Mouse (Mus musculus): ENCODE data around the gene Synpo2. TPM values are rescaled to one million over a fixed set of nuclear protein-coding genes. Genes with fewer than 3 reads are reported as not detected.

The Synpo2 gene
- polyA plus RNA-seq, 1 experiment from 2014 or later, result 1.6 TPM

DNA sequence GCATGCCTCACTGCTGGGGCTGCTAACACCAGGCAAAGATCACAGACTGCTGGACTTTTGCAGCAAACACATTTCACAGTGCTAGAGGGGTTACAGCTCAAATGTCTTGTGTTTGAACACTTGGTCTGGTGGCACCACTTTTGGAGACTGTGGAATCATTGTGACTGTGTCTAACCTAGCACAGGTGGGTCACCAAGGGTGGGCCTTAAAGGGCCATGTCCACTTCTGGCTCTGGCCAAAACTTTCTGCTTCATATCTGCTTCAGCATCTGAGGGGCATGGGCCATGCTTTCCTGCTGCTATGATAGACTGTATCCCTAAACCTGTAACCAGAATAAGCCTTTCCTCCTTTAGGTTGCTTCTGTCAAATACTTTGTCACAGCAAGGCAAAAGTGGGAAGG is 1.5 kb upstream of the Synpo2 start:
- Histone ChIP-seq H3K36me3 (replicated peaks) (no peaks in the 10 kb centered on the region), H3K4me2 (no peak overlapping the region), H3K4me3 (replicated peaks) (no peak overlapping the region), H3K9me3 (no peaks in the 10 kb centered on the region), H3K9ac (no peak overlapping the region), H3K4me1 (peaks cover 17% of the 10 kb centered on the region), H3K27me3 (peaks cover 18% of the 10 kb centered on the region; the same call in 1 of the 2 replicates), H3K27ac (no peak overlapping the region)
- no peak for ATAC-seq (ENCODE audit: low FRiP score)

DNA sequence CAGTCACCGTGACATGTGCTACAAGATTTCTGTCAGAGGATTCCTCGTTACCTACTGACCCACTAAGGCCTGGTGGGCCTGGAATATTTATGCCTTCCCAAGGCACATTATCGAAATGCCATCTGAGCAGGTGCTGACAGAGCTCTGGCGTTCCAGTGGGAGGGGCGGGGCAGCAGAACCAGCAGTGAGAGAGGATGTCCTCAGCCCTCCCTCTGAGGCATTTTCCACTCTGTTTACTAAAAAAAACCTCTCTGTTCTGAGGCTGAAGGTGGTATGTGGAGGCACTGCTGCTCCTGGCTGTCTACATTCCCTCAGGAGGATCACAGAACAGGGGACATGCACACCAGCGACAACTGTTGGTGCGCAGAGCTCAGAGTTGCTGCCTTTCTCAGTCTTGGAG is 1.1 kb upstream of the Synpo2 start:
- Histone ChIP-seq H3K27ac (no peak overlapping the region), H3K36me3 (replicated peaks) (no peaks in the 10 kb centered on the region), H3K4me1 (peaks cover 17% of the 10 kb centered on the region), H3K9me3 (no peaks in the 10 kb centered on the region), H3K9ac (no peak overlapping the region), H3K4me3 (replicated peaks) (no peak overlapping the region), H3K27me3 (peaks cover 18% of the 10 kb centered on the region; the same call in 1 of the 2 replicates), H3K4me2 (no peak overlapping the region)
- 29% methylated on average over 7 of the region's 7 CpGs for WGBS
- ATAC-seq (ENCODE audit: low FRiP score), result 0 out of 2 replicates have a peak, but pooled peaks have one; percentile 35

DNA sequence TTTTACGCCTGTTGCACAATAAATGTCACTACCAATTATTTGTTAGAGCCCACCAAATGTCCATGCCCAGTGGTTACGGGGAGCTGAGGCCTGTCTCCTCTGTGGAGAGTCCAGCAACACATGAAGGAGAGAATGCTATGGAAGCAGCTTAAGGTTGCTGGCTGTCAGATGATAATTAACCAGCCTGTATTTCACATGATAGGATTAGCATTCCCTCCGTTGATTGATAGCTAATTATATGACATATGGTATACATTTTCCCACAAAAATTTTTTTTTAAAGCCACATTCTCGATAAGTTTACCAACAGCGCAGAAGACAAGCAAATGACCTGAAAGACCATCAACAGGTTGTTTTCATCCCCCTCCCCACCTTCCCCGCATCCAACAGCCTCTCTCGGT is 454 bp downstream of the Synpo2 start:
- no peaks in the 10 kb centered on the region for H3K9me3 ChIP-seq
- no peak for ATAC-seq (ENCODE audit: low FRiP score)
- peaks cover 17% of the 10 kb centered on the region for H3K4me1 ChIP-seq
- WGBS, result 15% methylated on average over 7 of the region's 7 CpGs
- H3K36me3 ChIP-seq (replicated peaks), result no peaks in the 10 kb centered on the region
- peak overlapping the region; percentile 46; the same call in 1 of the 2 replicates for H3K9ac ChIP-seq
- peaks cover 18% of the 10 kb centered on the region; the same call in 1 of the 2 replicates for H3K27me3 ChIP-seq
- H3K4me2 ChIP-seq, result peak overlapping the region; percentile 91
- no peak overlapping the region for H3K27ac ChIP-seq
- H3K4me3 ChIP-seq (replicated peaks), result peak overlapping the region; percentile 43

DNA sequence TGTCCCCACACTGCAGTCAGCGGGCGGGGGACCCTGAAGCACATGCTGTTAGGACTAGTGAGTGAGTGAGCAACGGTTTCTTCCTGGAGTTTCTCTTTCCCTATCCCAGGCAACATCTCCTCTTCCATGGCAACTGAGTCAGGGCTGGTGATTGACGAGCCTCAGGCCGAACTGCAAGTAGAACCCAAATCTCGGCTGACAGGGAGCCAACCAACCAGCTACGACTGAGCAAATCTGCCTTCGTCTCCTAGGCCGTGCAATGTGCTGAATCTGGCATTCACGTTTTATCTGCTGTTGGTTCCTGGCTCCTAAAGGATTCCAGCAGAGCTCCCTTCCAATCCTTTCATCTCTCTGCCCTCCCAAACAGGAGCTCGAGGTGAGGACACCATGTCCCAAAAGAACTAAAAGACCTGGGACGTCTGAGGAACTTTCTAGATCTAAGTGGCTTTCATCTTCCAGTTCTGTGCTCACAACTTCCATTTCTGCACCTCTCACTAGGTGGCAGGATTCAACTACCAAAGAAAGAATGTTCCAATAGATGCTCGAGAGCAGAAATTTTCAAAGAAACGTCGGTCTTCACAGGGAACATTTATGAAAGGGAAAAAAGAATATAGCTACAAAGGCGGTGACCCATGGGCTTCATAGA is 1.6 kb downstream of the Synpo2 start:
- Histone ChIP-seq H3K36me3 (replicated peaks) (no peaks in the 10 kb centered on the region), H3K9ac (no peak overlapping the region), H3K4me3 (replicated peaks) (no peak overlapping the region), H3K27me3 (peaks cover 17% of the 10 kb centered on the region; the same call in 1 of the 2 replicates), H3K9me3 (no peaks in the 10 kb centered on the region), H3K4me1 (peaks cover 17% of the 10 kb centered on the region), H3K4me2 (no peak overlapping the region), H3K27ac (no peak overlapping the region)
- ATAC-seq (ENCODE audit: low FRiP score), result no peak
- WGBS, result 54% methylated on average over 16 of the region's 16 CpGs

GRCm38 (mm10) chr3:123231639-123232038 is 4.3 kb downstream of the Synpo2 start:
- H3K9me3 ChIP-seq, result no peaks in the 10 kb centered on the region
- ATAC-seq (ENCODE audit: low FRiP score), result no peak
- no peaks in the 10 kb centered on the region for H3K36me3 ChIP-seq (replicated peaks)
- H3K4me2 ChIP-seq, result no peak overlapping the region
- no peak overlapping the region for H3K4me3 ChIP-seq (replicated peaks)
- H3K4me1 ChIP-seq, result peaks cover 9% of the 10 kb centered on the region
- H3K27ac ChIP-seq, result no peak overlapping the region
- 80% methylated on average over 2 of the region's 2 CpGs for WGBS
- peaks cover 5% of the 10 kb centered on the region; the same call in 1 of the 2 replicates for H3K27me3 ChIP-seq
- H3K9ac ChIP-seq, result no peak overlapping the region

DNA sequence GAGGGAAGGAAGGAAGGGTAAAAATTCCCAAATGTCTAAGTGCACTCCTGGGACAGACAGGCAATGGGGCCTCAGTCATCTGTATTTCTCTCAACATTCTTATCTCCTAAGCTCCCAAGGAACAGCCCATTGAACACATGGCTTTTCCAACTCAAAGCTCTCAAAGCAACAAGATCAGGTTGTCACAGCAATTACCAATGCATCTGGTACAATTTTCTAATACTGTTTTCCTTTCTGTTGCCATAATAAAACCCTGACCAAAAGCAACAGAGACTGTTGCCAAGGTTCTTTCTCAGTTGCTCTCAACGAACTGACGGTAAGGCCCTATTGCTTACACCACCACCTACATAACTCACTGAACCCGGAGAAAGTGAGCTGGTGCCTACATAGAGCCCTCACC is 8.7 kb downstream of the Synpo2 start:
- Histone ChIP-seq H3K27me3 (no peaks in the 10 kb centered on the region), H3K9me3 (no peaks in the 10 kb centered on the region), H3K4me2 (no peak overlapping the region), H3K4me1 (no peaks in the 10 kb centered on the region), H3K4me3 (replicated peaks) (no peak overlapping the region), H3K27ac (no peak overlapping the region), H3K9ac (no peak overlapping the region), H3K36me3 (replicated peaks) (no peaks in the 10 kb centered on the region)
- no peak for ATAC-seq (ENCODE audit: low FRiP score)
- 94% methylated on average over 3 of the region's 3 CpGs for WGBS

DNA sequence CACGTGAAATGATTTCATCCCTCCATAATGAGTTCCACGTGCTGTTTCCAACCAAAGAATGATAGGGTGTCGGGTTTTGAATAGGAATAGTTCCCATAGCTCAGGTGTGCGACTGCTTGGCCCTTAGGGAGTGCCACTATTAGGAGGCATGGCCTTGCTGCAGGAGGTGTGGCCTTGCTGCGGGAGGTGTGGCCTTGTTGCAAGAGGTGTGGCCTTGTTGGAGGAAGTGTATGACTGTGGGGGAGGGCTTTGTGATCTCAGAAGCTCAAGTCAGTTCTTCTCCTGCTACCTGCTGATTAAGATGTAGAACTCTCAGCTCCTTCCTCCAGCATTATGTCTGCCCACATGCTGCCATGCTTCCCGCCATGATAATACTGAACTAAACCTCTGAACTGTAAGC is 17.3 kb downstream of the Synpo2 start:
- Histone ChIP-seq H3K4me3 (replicated peaks) (no peak overlapping the region), H3K9me3 (no peaks in the 10 kb centered on the region), H3K4me2 (no peak overlapping the region), H3K36me3 (replicated peaks) (no peaks in the 10 kb centered on the region), H3K4me1 (no peaks in the 10 kb centered on the region), H3K9ac (no peak overlapping the region), H3K27me3 (no peaks in the 10 kb centered on the region), H3K27ac (no peak overlapping the region)
- no peak for ATAC-seq (ENCODE audit: low FRiP score)
- WGBS, result 58% methylated on average over 6 of the region's 6 CpGs

DNA sequence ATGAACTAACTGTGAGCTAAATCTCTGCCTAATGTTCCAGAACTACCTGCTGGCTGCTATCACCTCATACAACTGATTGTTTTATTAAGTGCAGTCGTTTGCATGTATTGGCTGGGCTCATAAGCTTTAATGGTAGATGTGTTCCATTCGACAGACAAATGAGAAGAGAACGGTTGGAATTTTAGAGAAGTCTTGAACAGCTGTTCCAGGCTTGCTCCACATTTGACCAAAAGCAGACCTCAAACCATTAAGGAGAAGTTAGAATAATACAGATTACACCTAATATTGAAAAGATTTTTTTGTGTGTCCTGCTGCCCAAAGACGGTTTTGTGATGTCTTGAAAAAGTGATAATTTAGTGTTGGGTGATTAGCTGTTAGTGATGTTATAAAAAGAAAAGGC is 27.1 kb downstream of the Synpo2 start:
- 84% methylated on average over 4 of the region's 4 CpGs for WGBS

DNA sequence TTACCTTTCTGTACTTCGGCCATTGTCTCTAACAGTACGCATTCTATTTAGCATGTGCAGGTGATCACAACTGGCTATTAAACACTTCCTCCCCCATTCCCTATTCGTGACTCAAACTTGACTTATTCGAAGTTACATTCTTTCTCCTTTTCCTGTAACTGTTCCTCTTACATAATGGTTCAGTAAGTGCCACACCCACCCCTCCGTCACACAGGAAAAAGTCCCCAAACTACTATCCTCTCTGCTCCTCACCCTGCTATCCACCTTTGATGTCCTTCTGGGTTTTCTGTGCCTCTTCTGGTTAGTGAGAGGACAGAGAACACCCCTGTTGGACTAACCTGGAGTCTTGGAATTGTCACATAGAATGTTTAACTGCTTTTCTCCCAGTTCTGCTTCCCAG is 28.6 kb downstream of the Synpo2 start:
- H3K4me3 ChIP-seq (replicated peaks), result no peak overlapping the region
- ATAC-seq (ENCODE audit: low FRiP score), result no peak
- no peaks in the 10 kb centered on the region for H3K36me3 ChIP-seq (replicated peaks)
- no peak overlapping the region for H3K9ac ChIP-seq
- 88% methylated on average over 5 of the region's 5 CpGs for WGBS
- no peaks in the 10 kb centered on the region for H3K9me3 ChIP-seq
- no peak overlapping the region for H3K4me2 ChIP-seq
- H3K27me3 ChIP-seq, result no peaks in the 10 kb centered on the region
- no peak overlapping the region for H3K27ac ChIP-seq
- H3K4me1 ChIP-seq, result no peaks in the 10 kb centered on the region

More for the DNA sequence above, 27.1 kb downstream of the Synpo2 start:
- no peak for ATAC-seq (ENCODE audit: low FRiP score)
- Histone ChIP-seq H3K27me3 (no peaks in the 10 kb centered on the region), H3K9me3 (no peaks in the 10 kb centered on the region), H3K4me2 (no peak overlapping the region), H3K4me1 (no peaks in the 10 kb centered on the region), H3K27ac (no peak overlapping the region), H3K9ac (no peak overlapping the region), H3K4me3 (replicated peaks) (no peak overlapping the region), H3K36me3 (replicated peaks) (no peaks in the 10 kb centered on the region)

DNA sequence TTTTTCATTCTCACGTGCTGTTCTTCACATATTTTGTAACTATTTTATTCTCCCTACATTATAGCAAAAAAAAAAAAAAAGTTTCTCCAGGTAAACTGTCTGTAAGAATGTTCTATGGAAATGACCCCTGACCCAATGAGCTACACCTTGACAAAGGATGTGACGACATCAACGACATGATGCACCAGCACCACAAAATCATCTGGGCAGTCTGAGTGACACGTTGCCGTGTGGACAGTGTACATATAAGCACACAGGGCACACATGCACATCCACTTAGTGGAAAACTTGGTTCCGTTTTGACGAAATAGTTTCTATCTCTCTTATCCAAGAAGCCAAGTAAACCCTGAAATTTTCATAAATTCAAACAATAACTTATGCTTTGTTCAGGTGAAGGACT is 30.5 kb downstream of the Synpo2 start:
- no peaks in the 10 kb centered on the region for H3K36me3 ChIP-seq (replicated peaks)
- WGBS, result 87% methylated on average over 7 of the region's 7 CpGs
- H3K4me2 ChIP-seq, result no peak overlapping the region
- no peak overlapping the region for H3K4me3 ChIP-seq (replicated peaks)
- H3K9me3 ChIP-seq, result no peaks in the 10 kb centered on the region
- no peaks in the 10 kb centered on the region for H3K27me3 ChIP-seq
- no peaks in the 10 kb centered on the region for H3K4me1 ChIP-seq
- no peak overlapping the region for H3K27ac ChIP-seq
- ATAC-seq (ENCODE audit: low FRiP score), result no peak
- H3K9ac ChIP-seq, result no peak overlapping the region

DNA sequence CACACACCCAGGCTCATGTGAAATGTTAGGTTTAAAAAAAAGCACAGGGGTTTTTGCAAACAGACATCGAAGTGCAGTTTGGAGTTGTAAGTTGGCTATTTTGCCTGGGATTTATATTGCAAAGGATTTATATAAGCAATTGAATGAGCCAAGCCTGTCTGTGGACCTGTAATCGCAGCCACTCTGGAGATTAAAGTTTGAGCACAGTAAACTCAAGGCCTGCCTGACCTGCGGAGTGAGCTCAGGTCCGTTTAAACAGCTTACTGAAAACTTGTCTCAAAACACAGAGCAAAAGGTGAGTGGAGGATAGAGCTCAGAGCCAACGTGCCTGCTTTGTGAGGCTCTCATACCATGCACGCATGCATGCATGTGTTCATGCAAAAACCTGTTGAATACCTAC is 30.9 kb downstream of the Synpo2 start:
- no peak overlapping the region for H3K27ac ChIP-seq
- no peak for ATAC-seq (ENCODE audit: low FRiP score)

GRCm38 (mm10) chr3:123204658-123205057 is 31.3 kb downstream of the Synpo2 start:
- H3K4me1 ChIP-seq, result no peaks in the 10 kb centered on the region
- no peaks in the 10 kb centered on the region for H3K36me3 ChIP-seq (replicated peaks)
- no peaks in the 10 kb centered on the region for H3K27me3 ChIP-seq
- no peak overlapping the region for H3K27ac ChIP-seq
- no peak for ATAC-seq (ENCODE audit: low FRiP score)
- no peak overlapping the region for H3K4me2 ChIP-seq
- H3K4me3 ChIP-seq (replicated peaks), result no peak overlapping the region
- H3K9me3 ChIP-seq, result no peaks in the 10 kb centered on the region
- H3K9ac ChIP-seq, result no peak overlapping the region
- whole genome bisulfite sequencing, result 41% methylated on average over 4 of the region's 4 CpGs

More for the DNA sequence above, 30.9 kb downstream of the Synpo2 start:
- Histone ChIP-seq H3K9ac (no peak overlapping the region), H3K27me3 (no peaks in the 10 kb centered on the region), H3K36me3 (replicated peaks) (no peaks in the 10 kb centered on the region), H3K4me2 (no peak overlapping the region), H3K4me3 (replicated peaks) (no peak overlapping the region), H3K4me1 (no peaks in the 10 kb centered on the region), H3K9me3 (no peaks in the 10 kb centered on the region)
- WGBS, result 74% methylated on average over 6 of the region's 6 CpGs

DNA sequence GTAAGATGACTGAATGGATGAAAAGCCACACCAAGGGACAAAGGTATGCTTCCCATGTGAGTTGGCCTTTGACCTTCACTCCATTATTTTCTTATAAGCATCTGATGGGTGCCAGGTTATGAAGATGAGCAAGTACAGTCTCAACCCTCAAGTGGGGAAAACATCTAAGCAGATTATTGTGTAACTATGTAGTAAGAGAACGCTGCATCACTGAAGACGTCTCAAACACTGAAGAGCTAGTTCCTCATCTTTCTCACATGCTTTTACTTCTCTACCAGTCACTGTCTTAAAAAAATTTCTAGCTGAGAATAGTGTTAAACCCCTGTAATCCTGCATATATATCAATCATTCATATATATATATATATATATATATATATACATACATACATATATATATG is 34.2 kb downstream of the Synpo2 start:
- WGBS, result 85% methylated on average over 2 of the region's 2 CpGs
- Histone ChIP-seq H3K4me2 (no peak overlapping the region), H3K27ac (no peak overlapping the region), H3K36me3 (replicated peaks) (no peaks in the 10 kb centered on the region), H3K4me3 (replicated peaks) (no peak overlapping the region), H3K27me3 (no peaks in the 10 kb centered on the region), H3K4me1 (no peaks in the 10 kb centered on the region), H3K9ac (no peak overlapping the region), H3K9me3 (no peaks in the 10 kb centered on the region)
- no peak for ATAC-seq (ENCODE audit: low FRiP score)
